12 mouse cellular contexts compared by ENCODE assay signal in genomic region chr11:119285791-119286527, GRCm38 (mm10). TPM values are rescaled to one million over a fixed set of nuclear protein-coding genes. Genes with fewer than 3 reads are reported as not detected.
DNase-seq lines count a peak whose midpoint lies in the region; ATAC-seq and TF ChIP-seq lines count a peak whose summit lies in the region.
"Had no signal": no experiment of that assay in that cellular context is flagged by ENCODE, and none has a peak within 500 bp of the region (broad histone marks: within the 10 kb centered on the region; RNA-seq: fewer than 3 reads in every experiment).

No protein-coding gene starts in this region.

- TF ChIP-seq CTCF in thymus, adult 2 months (IDR thresholded peaks at IDR 0.05; ENCODE audit: borderline replicate concordance, control insufficient read depth, extremely low read depth, insufficient read depth, low read length, poor library complexity), result no peak

- no peaks in the 10 kb centered on the region for H3K9me3 ChIP-seq in kidney, embryonic 14.5 days (ENCODE audit: control insufficient read depth, low read length)
- H3K9me3 ChIP-seq: hindbrain, embryonic 15.5 days; liver, embryonic 13.5 days had no signal

- 50% methylated on average over 9 of the region's 9 CpGs for WGBS in kidney, embryonic 14.5 days
- whole genome bisulfite sequencing in thymus, adult 2 months, result 75% methylated on average over 9 of the region's 9 CpGs

- no peak overlapping the region for H3K4me2 ChIP-seq in kidney, embryonic 14.5 days (replicated peaks; ENCODE audit: low read depth, low read length)
- H3K4me2 ChIP-seq: hindbrain, embryonic 15.5 days; liver, embryonic 13.5 days had no signal

- H3K4me1 ChIP-seq in kidney, embryonic 14.5 days (ENCODE audit: control insufficient read depth, insufficient read depth, low read length), result no peaks in the 10 kb centered on the region
- H3K4me1 ChIP-seq in thymus, adult 2 months (replicated peaks; ENCODE audit: control insufficient read depth, insufficient read depth, low read length), result no peaks in the 10 kb centered on the region
- H3K4me1 ChIP-seq: hindbrain, embryonic 15.5 days; liver, embryonic 13.5 days had no signal

- peak; percentile 44 for DNase-seq in gastrocnemius, postnatal 10 days
- no peak for DNase-seq in gastrocnemius, adult 8-10 months (ENCODE audit: low spot score in 2 of 2)
- peak; percentile 41 for DNase-seq in retina, postnatal 1 day
- no peak for DNase-seq in retina, embryonic 14.5 days (ENCODE audit: low spot score)
- DNase-seq in thymus, adult 2 months, result no peak
- DNase-seq in T-cell, adult 2 months (ENCODE audit: low spot score), result no peak
- no peak for DNase-seq in layer of hippocampus, adult 9-11 months
- DNase-seq: liver, embryonic 13.5 days; thymus, postnatal 36 days had no signal

- H3K9ac ChIP-seq in kidney, embryonic 14.5 days (ENCODE audit: low read depth, low read length), result no peak overlapping the region
- H3K9ac ChIP-seq: hindbrain, embryonic 15.5 days; liver, embryonic 13.5 days had no signal

- H3K27ac ChIP-seq in kidney, embryonic 14.5 days (ENCODE audit: low read depth, low read length), result no peak overlapping the region
- no peak overlapping the region for H3K27ac ChIP-seq in thymus, adult 2 months (ENCODE audit: control insufficient read depth, insufficient read depth, low read length)
- H3K27ac ChIP-seq: hindbrain, embryonic 15.5 days; liver, embryonic 13.5 days had no signal

- no peak overlapping the region for H3K4me3 ChIP-seq in kidney, embryonic 14.5 days (ENCODE audit: low read length)
- H3K4me3 ChIP-seq in thymus, adult 2 months (ENCODE audit: control insufficient read depth, insufficient read depth, low read length), result no peak overlapping the region
- H3K4me3 ChIP-seq: hindbrain, embryonic 15.5 days; liver, embryonic 13.5 days had no signal

- 0 out of 2 replicates have a peak, but pooled peaks have one; percentile 15 for ATAC-seq in kidney, embryonic 14.5 days (ENCODE audit: low FRiP score, low TSS enrichment)

- H3K27me3 ChIP-seq in kidney, embryonic 14.5 days (ENCODE audit: control insufficient read depth, insufficient read depth, low read length), result no peaks in the 10 kb centered on the region
- H3K27me3 ChIP-seq in thymus, adult 2 months (ENCODE audit: control insufficient read depth, insufficient read depth, low read length), result no peaks in the 10 kb centered on the region
- H3K27me3 ChIP-seq: hindbrain, embryonic 15.5 days; liver, embryonic 13.5 days had no signal

- TF ChIP-seq POLR2A in thymus, adult 2 months (IDR thresholded peaks at IDR 0.05; ENCODE audit: control insufficient read depth, extremely low read depth, insufficient read depth, low read length, poor library complexity), result no peak

- H3K36me3 ChIP-seq in kidney, embryonic 14.5 days (ENCODE audit: control insufficient read depth, insufficient read depth, low read length), result peaks cover 52% of the 10 kb centered on the region
- H3K36me3 ChIP-seq in thymus, adult 2 months (ENCODE audit: control insufficient read depth, insufficient read depth, low read length), result peaks cover 34% of the 10 kb centered on the region

RNA-seq across cellular contexts. Expression of gene Eif4a3, which starts 13.9 kb away (rescaled TPM):
- 10 to 100 TPM; 74.3 to 75.4 TPM for total RNA-seq in gastrocnemius, postnatal 10 days (2021)
- total RNA-seq in gastrocnemius, adult 8-10 months (2022), result 10 to 100 TPM; 30.7 to 53.1 (median 42.8) TPM
- polyA plus RNA-seq in kidney, embryonic 14.5 days (2014; fragmentation: Nextera tagmentation; extraction: Ambion mirVana), result 362 and 419 TPM in 2 replicates
- polyA plus RNA-seq in thymus, adult 2 months (2012; rRNA removed), result 178 and 196 TPM in 2 replicates

RNA-seq across cellular contexts. Expression of gene Gaa, which starts 18.3 kb away (rescaled TPM):
- total RNA-seq in gastrocnemius, postnatal 10 days (2021), result 10 to 100 TPM; 67.7 to 78.6 TPM
- total RNA-seq in gastrocnemius, adult 8-10 months (2022), result 100 to 1,000 TPM; 187 to 198 (median 192) TPM
- 21.4 and 37.2 TPM in 2 replicates for polyA plus RNA-seq in kidney, embryonic 14.5 days (2014; fragmentation: Nextera tagmentation; extraction: Ambion mirVana)
- polyA plus RNA-seq in thymus, adult 2 months (2012; rRNA removed), result 80.0 and 94.8 TPM in 2 replicates

RNA-seq across cellular contexts. Expression of gene Card14, which starts 21.6 kb away (rescaled TPM):
- 1 to 10 TPM in 1 of 2 experiments, under 1 TPM in 1; 0.77 to 1.3 TPM for total RNA-seq in gastrocnemius, postnatal 10 days (2021)
- total RNA-seq in gastrocnemius, adult 8-10 months (2022), result under 1 TPM; 0.10 to 0.25 (median 0.22) TPM
- 0.16 and 0.17 TPM in 2 replicates for polyA plus RNA-seq in kidney, embryonic 14.5 days (2014; fragmentation: Nextera tagmentation; extraction: Ambion mirVana)
- 0.90 and 0.94 TPM in 2 replicates for polyA plus RNA-seq in thymus, adult 2 months (2012; rRNA removed)
- total RNA-seq: MEL had no signal

RNA-seq across cellular contexts. Expression of gene Ccdc40, which starts 57.6 kb away (rescaled TPM):
- under 1 TPM in 1 of 2 experiments, not detected in 1; 0.31 TPM for total RNA-seq in gastrocnemius, postnatal 10 days (2021)
- 1 to 10 TPM in 1 of 4 experiments, not detected in 3; 1.3 TPM for total RNA-seq in gastrocnemius, adult 8-10 months (2022)
- 5.6 and 6.4 TPM in 2 replicates for polyA plus RNA-seq in kidney, embryonic 14.5 days (2014; fragmentation: Nextera tagmentation; extraction: Ambion mirVana)
- polyA plus RNA-seq in thymus, adult 2 months (2012; rRNA removed), result 1.8 and 2.5 TPM in 2 replicates

RNA-seq across cellular contexts. Expression of gene Tbc1d16, which starts 57.7 kb away (rescaled TPM):
- total RNA-seq in gastrocnemius, postnatal 10 days (2021), result 10 to 100 TPM; 17.0 to 17.8 TPM
- 10 to 100 TPM; 31.6 to 45.5 (median 40.5) TPM for total RNA-seq in gastrocnemius, adult 8-10 months (2022)
- 7.3 and 13.0 TPM in 2 replicates for polyA plus RNA-seq in kidney, embryonic 14.5 days (2014; fragmentation: Nextera tagmentation; extraction: Ambion mirVana)
- 10.8 and 12.0 TPM in 2 replicates for polyA plus RNA-seq in thymus, adult 2 months (2012; rRNA removed)

Comparison
In these comparisons a context has a peak if more than half of its experiments do, and no peak if none do; other contexts are left out.
1. DNase-seq: peak in gastrocnemius, postnatal 10 days (single experiment) and retina, postnatal 1 day (single experiment); none in gastrocnemius, adult 8-10 months (0 of 2), retina, embryonic 14.5 days (single experiment), thymus, adult 2 months (single experiment), T-cell, adult 2 months (single experiment) and layer of hippocampus, adult 9-11 months (single experiment).